Mouse (Mus musculus) left cerebral cortex, adult 18-20 months (tissue): Measurements from ENCODE around the gene D10Jhu81e. TPM values are rescaled to one million over a fixed set of nuclear protein-coding genes. Genes with fewer than 3 reads are reported as not detected.
"Not testable (repeated sequence)": the region's sequence is repeated elsewhere in the genome, so short reads cannot be mapped to it uniquely, and the experiment has no call there.

Experiments used
- DNase-seq, 2 experiments: peaks; one replicate each; pipeline ENCODE4 v3.0.0; 2021 to 2022; ENCODE audit warnings: low spot score in 2 of 2, mixed read lengths in 1 of 2
- long read RNA-seq, 2 experiments: library from polyadenylated mRNA; stranded (forward); transcript quantifications; one replicate each; pipeline ENCODE4 v2.0.0; 2021
- total RNA-seq, 2 experiments: library from RNA; stranded (reverse); gene quantifications; 2 replicates each; pipeline ENCODE4 v1.2.3; 2021

D10Jhu81e gene
- 100 to 1,000 TPM; 112 to 114 TPM for total RNA-seq
- long read RNA-seq, experiment 1, partial matches to known transcripts, result 2 of 10 reads
- long read RNA-seq, experiment 1, other reads (novel, unspliced or antisense), result 5 of 10 reads
- long read RNA-seq, experiment 2, partial matches to known transcripts, result 0 of 5 reads
- long read RNA-seq, experiment 2, other reads (novel, unspliced or antisense), result 3 of 5 reads

DNA sequence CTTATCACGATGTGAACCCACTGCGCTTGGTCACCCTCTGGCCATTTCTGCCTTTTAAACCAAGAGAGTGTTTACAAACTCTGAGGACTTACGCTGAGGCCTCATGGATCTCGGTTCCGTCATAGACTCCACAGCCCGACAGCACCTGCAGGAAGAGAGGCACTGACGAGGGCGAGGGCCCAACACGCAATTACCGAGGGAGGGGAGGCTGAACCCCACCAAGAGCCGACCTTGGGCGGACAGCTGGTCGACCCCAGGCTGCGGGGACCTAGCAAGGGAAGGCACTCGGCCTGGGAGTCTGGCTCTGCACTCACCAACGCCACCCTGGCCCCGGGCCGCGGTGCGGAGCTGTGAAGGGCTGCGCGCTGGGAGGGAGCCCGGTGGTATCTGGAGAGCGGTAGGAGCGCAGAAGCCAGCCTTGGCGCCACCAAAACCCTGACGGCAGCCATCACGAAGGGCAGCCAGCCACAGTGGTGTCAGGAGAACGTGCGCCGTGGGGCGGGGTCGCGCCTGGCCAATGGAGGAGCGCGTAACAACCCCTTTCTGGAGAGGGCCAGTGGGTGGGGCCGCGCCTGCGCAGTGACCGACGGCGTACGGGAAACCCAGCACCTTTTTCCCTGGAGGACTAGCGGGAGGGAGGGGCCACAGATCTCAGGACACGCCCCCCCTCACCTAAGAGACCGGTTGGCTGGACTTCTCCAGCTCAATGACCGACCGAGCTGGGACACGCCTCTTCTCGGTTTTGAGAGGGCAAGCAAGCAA is at the start of gene D10Jhu81e:
Gene D10Jhu81e, minus strand, starts transcription at position 502 of the 762 bp plus-strand sequence.
- peak; percentile 100 for DNase-seq

DNA sequence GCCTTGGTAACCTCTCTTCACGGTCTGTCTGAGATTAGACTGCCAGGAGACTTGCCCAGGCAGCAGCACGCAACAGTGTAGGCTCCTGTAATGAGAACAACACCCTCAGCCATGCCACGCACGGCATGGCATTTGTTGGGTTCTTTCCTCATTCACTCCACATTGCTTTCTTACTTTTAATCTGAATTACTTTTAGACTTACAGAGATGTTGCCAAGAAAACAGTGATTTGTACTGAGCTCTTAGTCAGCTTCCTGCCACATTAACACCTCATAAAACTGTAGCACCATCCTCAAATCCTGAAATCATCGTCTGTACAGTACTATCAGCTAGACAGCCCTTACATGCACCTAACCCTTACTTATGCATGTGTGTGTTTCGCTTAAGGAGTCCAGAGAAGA is 49.0 kb upstream of the D10Jhu81e start:
- DNase-seq, result peak in 1 of 2 experiments; percentile 34

DNA sequence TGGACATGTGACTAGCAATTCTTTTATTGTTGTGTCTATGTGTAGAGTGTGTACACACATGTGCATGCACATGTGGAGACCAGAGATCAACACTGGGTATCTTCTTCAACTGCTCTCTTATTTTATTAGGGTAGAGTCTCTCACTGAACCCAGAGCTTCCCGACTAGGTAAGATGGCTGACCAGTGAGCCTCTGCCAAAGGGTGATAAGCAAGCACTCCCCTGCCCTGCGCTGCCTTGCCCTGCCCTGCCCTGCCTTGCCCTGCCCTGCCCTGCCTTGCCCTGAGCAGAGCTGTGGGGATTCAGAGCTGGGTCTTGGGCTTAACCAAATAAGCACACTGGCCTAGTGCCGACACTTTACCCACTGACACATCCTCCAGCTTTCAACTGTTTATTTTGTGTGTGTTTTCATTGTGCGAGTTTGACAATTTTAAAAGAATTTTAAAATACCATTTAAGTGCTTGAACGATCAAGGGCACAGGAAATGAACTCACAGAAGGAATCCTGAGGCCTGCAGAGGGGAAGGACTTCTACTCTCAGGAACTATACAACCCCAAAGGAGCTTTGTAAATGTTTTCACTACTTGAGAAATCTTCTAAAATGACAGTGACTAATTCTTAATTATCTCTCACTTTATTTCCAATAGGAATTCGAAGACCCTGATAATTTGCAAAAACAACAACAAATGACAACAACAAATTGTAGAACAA is 46.9 kb upstream of the D10Jhu81e start:
- DNase-seq, result no peak

DNA sequence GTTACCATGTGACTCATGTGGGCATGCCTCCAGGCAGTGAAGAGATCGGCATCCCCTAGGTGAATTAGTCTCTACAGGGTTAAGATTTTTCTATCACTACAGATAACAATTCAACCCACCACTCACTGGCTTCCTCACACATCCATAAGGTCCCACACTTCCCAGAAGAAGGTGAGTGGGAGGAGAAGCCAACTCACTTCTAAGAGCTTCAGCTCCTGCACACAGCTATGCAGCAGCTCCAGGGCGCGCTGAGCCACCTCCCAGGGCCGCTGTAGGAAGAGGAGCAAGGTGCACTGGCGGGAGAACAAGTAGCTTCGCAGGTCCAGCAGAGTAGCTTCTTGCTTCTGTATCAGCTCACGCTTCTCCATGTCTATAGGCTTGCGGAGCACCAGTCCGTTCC is 44.8 kb upstream of the D10Jhu81e start:
- peak; percentile 25 to 45 for DNase-seq

DNA sequence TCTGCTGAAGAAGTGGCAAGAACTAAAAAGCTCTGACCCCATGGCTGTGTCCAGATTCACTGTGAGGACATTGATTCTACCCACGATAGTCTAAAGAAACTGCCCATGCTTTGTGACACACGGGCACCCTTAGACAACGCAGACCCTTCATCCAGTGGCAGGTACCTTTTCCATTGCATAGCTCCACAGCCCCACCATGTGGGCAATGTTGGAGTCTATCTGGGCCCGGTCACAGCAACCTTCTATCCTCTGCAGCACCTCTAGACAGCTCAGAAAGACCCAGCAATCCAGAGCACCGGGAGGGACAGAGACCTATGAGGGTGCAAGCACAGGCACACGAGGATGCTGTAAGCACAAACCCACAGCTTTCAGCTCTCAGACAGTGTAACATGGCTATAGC is 41.7 kb upstream of the D10Jhu81e start:
- no peak for DNase-seq

DNA sequence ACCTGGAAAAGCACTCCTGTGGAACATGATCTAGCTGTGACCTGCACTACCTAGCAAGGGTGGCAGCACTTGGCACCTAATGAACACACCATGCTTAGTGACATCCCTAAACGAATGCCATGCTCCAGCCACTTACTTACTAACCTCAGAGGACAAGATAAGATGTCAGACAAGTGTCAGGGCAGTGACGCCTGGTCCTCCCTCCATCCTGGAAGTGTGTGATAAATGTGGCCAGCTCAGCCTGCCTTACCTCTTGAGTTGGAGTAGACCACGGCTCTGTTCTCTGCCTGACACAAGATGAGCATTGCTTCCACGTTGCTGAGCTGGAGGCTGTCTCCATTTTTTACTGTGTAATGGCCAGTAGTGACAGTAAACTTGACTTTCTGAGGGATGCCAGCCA is 31.6 kb upstream of the D10Jhu81e start:
- no peak for DNase-seq

DNA sequence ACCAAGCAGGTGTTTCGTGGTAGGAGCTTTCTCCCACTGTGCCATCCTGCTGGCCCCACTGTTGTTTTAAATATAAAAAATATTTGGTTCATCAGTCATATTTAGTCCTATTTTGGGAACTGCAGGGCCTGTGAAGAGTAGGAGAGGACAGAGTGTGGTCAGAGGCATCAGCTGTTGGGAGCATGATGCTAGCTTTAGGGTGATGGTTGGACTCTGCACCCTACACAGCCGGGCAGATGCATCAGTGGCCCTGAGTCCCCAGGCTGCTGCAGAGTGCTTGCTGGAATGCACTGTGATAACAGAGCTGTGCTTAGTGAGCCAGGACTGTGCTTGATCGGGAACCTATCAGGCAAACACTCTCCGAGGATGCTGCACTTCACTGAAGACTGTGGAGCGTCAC is 23.4 kb upstream of the D10Jhu81e start:
- no peak for DNase-seq

DNA sequence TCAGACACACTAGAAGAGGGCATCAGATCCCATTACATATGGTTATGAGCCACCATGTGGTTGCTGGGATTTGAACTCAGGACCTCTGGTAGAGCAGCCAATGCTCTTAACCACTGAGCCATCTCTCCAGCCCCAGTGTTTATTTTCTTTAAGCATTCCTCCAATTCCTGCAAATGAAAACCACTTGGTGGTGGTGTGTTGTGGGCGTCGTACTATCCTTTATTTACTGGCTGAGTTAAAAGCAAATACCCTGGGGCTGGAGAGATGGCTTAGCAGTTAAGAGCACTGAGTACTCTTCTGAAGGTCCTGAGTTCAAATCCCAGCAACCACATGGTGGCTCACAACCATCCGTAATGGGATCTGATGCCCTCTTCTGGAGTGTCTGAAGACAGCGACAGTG is 16.5 kb upstream of the D10Jhu81e start:
- not testable (repeated sequence) for DNase-seq

DNA sequence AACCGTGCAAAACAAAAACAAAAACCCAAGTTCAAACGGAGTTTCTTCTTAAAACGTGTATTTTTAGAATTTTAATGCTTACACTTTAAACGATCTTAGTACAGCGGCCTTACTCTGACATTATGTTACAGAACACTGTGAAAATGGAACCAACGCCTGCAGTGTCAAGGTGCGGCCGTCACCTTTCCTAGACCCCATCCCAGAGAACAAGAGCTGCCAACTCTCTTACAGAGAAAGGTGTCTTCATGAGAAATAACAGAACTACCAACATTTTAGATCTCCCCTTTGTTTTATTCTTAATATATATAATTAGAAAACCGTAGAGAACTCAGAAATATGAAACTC is 15.8 kb upstream of the D10Jhu81e start:
- DNase-seq, result no peak

DNA sequence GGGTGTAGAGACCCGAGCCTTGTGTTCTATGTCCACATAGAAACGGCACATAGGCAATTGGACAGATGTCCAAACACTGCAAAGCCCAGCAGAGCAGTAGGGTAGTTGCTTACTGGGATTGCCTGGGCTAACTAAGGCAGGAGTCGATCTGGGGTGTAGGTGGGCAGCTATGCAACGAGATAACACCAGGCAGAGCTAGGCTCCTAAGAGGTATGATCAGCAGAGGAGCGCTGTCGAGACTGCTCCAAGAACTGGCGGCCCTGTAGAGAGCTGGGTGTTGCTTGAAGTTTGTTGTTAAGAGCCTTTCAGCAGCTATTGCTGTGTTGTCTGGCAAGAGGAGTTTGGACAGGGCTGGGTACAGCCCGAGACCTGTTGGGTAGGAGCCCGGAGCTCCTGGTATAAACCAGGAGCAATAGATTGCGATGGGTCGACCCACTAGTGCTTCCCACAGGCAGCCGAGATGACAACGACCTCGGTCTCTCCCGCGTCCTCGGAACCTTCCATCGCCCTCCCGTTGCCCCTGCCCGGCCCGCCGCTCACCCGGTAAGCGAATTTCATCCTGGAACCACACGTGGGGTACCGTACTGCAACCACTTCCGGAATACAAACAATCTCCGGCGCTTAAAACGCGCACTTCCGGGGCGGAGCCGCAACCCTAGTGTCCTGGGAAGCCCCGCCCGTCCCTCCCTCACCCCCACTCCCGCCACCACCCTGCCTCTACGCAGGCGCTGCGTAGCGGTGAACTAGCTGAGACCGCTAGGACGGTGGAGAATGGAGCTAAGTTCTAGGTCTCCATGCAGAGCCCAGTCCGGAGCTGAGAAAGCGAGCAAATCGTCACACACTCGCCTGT is 15.2 kb upstream of the D10Jhu81e start, which contains the start of gene Pwp2:
Gene Pwp2, minus strand, starts transcription at position 619 of the 850 bp plus-strand sequence.
- peak; percentile 90 to 91 for DNase-seq

DNA sequence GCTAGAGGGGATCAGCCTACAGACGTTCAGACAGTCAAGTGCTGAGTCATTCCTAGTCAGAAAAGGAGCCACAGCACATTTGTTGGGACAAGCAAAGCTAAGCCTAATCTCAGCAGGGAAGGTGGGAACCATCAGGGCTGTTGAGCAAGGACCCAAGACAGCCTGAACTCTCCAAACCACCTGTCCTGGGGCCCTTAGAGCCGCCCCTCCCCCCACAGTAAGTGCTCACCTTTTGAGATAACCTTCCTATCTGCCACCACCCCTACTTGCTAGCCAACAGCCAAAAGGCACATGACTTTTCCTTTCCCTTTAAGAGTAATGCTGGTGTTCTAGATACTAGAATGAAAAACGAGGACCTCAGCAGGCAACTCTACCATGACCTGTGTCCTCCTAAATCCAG is 14.0 kb upstream of the D10Jhu81e start:
- DNase-seq, result no peak

DNA sequence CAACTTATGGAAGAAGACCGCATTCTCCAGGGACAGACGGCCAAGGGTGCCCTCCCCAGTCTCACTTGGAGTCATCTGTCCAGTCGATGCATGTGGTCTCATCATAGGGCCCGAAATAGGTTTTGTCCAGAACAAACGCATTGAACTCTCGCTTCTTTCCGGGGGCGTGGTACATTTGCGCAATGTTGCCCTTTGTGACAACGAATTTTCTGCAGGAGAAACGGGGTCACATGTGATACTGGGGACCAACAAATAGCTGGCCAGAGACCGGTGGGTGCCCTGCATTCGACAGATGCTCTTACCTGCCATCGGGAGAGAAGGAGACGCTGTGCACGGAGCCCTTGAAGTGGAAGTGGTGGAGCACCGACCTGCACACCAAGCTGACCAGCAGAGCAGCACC is 12.7 kb upstream of the D10Jhu81e start:
- no peak for DNase-seq

DNA sequence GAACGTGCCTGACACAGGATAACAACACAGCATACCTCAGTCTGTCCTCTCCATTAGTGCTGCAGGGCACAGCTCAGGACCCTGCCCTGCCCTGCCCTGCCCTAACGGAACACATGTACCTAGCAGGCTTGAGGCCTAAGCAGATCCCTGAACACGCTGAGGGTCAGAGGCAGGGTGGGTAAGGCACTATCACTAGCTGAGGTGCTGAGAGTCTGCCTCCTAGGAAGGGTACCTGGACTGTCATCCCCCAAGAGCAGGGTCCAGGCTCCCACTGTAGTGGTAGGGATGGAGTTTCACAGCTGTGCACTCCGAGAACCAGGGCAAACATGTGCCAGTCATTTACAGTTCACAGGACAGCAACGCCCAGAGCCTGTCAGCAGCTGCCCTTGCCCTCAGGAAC is 4.9 kb upstream of the D10Jhu81e start:
- no peak for DNase-seq

DNA sequence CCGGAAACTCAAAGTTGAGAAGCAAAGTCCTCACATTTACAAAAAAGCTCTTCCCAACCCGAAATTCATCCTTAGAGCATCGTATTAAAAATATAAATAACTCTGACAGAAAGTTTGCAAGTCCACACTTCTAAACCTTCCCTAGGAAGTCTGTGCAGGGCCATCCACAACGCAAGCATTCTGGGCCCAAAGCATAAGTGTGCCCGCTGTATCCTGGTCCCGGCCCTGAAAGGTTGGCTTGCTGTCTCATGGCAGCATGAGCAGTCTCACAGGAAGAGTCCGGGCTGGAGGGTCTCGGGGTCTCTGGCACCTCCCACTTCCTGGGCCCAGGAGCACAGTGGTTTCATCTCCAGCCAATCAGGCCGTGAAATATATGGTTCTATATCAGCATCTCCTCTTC is 2.0 kb upstream of the D10Jhu81e start:
- no peak for DNase-seq

DNA sequence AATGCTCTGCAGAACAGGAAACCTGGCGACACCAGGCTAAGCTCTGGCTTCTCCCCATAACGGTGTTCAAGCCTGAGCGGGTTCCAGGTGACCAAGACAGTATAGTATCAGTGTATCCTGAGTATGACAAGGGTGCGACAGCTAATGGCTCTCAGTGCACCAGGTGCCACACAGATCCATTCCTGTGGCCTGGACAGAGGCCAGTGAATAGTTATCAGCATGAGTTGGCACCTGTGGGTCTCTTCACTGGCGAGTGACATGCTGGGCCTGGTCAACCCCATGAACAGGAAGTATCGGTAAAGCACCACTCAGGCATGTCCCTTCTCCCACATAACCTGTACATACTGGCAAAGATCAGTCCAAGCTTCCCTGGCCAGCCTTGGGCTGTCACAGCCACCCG is 1.5 kb upstream of the D10Jhu81e start:
- no peak for DNase-seq

DNA sequence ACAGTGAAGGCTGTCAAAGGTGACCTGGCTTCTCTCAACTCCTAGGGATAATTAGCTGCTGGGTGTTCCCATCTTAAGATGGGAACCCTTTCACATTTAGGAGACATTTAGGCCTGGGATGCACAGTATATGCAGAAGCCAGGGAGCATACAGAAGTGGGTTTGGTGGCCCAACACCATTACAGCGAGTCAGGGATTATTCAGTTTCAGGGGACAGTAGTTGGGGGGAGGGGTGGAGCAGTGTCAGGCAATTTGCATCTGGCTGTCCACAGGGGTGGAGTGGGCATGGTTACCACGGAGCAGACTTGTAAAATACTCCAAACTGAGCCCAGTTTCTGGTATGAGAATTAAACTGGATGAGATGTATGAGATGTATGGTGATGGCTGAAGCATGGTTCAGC is 863 bp upstream of the D10Jhu81e start:
- no peak for DNase-seq

DNA sequence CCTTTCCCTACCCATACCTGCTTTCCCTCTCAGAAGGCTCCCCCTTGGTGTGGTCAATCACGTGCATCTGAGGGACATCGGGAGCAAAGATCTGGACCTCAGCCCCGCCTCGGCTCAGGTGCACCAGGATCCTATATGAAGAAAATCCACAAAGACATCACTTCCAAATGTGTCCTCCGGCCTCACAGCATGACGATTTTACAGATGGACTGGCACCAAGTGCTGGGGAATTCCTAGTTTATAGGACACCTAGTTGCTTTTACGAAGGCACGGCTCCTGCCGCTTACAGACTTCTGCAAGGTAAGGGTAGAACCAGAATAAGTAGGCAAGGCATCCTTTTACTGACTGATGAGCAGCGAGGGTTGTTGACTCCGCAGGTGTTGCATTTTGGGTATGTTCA is 790 bp downstream of the D10Jhu81e start:
- no peak for DNase-seq

DNA sequence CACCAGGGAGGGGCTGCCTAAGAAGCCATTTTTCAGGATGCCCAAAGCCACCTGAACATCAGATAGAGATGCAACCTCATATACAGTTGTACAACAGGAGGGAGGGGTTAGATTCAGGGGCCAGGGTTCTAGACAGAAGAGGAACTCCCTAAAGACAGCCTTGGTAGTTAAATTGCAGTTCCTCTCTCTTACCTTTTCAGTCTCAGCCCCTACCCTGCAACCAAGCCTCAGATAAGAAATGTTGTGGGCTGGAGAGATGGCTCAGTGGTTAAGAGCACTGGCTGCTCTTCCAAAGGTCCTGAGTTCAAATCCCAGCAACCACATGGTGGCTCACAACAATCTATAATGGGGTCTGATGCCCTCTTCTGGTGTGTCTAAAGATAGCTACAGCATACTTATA is 1.8 kb downstream of the D10Jhu81e start:
- DNase-seq, result no peak

DNA sequence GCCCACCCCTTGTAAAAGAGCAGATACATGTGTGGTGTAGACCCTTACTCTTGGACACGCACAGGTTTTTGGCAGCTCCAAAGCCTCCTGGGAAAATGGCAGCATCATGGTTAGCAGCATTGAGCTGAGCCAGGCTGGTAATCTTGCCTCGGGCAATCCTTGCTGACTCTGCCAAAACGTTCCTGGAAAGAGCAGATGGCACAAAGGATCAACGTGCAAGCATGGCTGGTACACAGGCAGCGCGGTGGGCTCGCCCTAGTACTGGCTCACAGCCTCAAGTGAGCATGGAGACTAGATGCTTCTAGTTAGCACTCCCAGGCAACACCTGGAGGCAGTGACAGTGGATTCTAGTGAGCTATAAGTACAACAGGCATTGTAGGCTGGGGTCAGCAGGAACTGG is 2.2 kb downstream of the D10Jhu81e start:
- no peak for DNase-seq

DNA sequence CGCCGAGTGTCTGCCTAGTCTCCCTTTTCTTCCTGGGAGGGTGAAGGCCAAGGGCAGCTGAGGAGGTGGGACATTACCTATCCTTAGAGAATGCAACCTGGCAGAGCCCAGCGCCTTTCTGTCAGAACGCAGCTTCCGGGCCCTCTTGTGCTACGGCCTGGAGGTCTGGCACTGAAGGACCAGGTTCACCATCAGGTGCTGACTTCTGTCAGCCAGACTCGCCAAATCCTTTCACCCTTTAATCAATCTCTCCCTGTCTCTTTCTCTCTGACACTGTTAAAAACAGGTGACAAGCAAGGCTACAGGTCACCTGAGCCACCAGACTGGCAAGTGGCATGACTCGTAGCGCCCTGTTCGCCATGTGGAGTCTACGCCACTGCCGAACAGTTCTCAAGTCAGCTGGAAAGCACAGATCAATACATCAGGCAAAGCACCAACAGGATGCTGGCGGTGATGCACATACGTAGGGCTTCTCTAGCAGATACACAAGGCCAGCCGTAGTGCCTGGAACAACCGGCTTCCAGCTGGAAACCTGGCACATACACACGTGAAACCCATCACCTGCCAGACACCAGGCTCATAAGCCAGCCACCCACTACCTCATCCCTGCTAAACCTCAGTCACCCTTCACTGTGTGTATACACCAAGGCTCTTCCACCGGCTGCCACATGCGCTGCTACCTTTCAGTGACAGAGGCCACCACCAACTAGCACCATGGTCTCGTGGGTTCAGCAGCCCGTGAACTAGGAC is 4.2 kb downstream of the D10Jhu81e start:
- no peak for DNase-seq

DNA sequence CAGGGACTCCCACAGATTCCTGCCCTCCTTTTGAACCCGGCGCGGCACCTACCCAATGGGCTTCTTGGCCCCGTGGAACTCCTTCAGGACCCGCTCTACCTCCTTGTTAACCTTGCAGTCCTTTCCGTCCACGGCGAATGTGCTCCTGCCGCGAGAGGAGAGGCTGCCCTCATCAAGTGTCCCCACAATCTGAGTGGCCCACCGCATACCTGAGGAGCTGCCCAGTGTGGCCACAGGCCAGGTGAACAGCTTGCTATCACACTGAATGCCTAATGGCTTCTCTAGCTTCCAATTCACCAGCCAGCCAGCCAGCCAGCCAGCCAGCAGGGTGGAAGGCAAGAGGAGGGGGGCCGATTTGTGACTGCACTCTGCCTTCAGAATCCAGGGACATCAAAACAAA is 4.8 kb downstream of the D10Jhu81e start:
- no peak for DNase-seq
